Mouse (Mus musculus) stomach, postnatal 0 days (tissue): ENCODE data around the gene Gmeb2. TPM values are rescaled to one million over a fixed set of nuclear protein-coding genes. Genes with fewer than 3 reads are reported as not detected.

Experiments
- ATAC-seq: fragments of 200-750 bp; cut with Nextera tagmentation; 2 replicates; pipeline ENCODE4 v1.8.0; 2017; ENCODE audit not compliant: low FRiP score, low TSS enrichment
- DNase-seq: peaks from one replicate; pipeline ENCODE4 v3.0.0-alpha.2; 2016; ENCODE audit warnings: low spot score
- H3K27ac ChIP-seq: fragments of 300-500 bp; sonication (generic); replicated peaks from 2 replicates; pipeline ENCODE4 v1.5.1; 2014; ENCODE audit warnings: mild to moderate bottlenecking, control low read depth
- H3K27me3 ChIP-seq: fragments of 300-500 bp; sonication (generic); 2 replicates; pipeline ENCODE4 v1.6.1; 2014; ENCODE audit warnings: low read length; ENCODE audit not compliant: control insufficient read depth, insufficient read depth
- H3K36me3 ChIP-seq: fragments of 300-500 bp; sonication (generic); 2 replicates; pipeline ENCODE4 v1.6.1; 2014; ENCODE audit warnings: low read length, mixed read lengths; ENCODE audit not compliant: control insufficient read depth, insufficient read depth
- H3K4me1 ChIP-seq: fragments of 300-500 bp; sonication (generic); replicated peaks from 2 replicates; pipeline ENCODE4 v1.6.1; 2014; ENCODE audit warnings: antibody characterized with exemption; ENCODE audit not compliant: control insufficient read depth, insufficient read depth
- H3K4me2 ChIP-seq: fragments of 300-500 bp; sonication (generic); replicated peaks from 2 replicates; pipeline ENCODE4 v1.6.1; 2014; ENCODE audit warnings: low read depth, mild to moderate bottlenecking, control low read depth, moderate library complexity
- H3K4me3 ChIP-seq: fragments of 300-500 bp; sonication (generic); 2 replicates; pipeline ENCODE4 v1.5.1; 2014; ENCODE audit warnings: low read depth, low read length, control low read depth
- H3K9ac ChIP-seq: fragments of 300-500 bp; sonication (generic); 2 replicates; pipeline ENCODE4 v1.6.1; 2014; ENCODE audit warnings: mild to moderate bottlenecking, low read length, control low read depth, mixed read lengths
- H3K9me3 ChIP-seq: fragments of 300-500 bp; sonication (generic); 2 replicates; pipeline ENCODE4 v1.6.1; 2016; ENCODE audit warnings: low read length; ENCODE audit not compliant: control insufficient read depth
- CTCF ChIP-seq: IDR thresholded peaks from 2 replicates; pipeline ENCODE4 v1.5.1; 2016; ENCODE audit warnings: antibody characterized with exemption, low read depth, mild to moderate bottlenecking, moderate library complexity
- EP300 ChIP-seq: optimal IDR thresholded peaks from 2 replicates; pipeline ENCODE3; 2016; ENCODE audit warnings: antibody characterized with exemption
- WGBS: fragments of 180-500 bp; shearing (Covaris S2); extraction: QIAGEN DNeasy Blood & Tissue Kit; methylation state at CpG from one replicate; pipeline ENCODE4 v1.1.7; 2014; 5-methylcytosine and 5-hydroxymethylcytosine counted together
- polyA plus RNA-seq: library from polyadenylated mRNA; unstranded; fragments of >200 nt; fragmentation: Nextera tagmentation; extraction: Ambion mirVana; gene quantifications from 2 replicates; pipeline ENCODE4 v1.2.1, GENCODE M21; 2015

Gmeb2 gene
- polyA plus RNA-seq, 1 experiment from 2014 or later: 4.9 TPM

DNA sequence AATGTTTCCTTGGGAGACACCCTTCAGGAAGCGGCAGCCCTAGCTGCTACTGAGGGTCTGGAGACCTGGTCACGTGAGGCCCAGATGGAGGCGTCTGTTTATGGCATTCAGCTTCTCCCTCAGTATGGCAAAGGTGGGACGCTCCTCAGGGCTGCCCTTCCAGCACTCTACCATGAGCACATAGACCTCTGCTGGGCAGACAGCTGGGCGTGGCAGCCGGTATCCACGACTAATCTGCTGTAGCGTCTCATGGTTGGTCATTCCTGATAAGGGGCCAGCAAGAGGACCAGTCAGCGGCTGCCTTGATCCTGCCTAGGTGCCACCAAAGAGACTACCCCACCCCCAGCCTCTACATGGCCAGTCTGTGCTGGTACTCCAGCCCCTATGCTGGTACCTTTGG lies 81.7 kb downstream of the Gmeb2 start:
- H3K27ac ChIP-seq: no peak overlapping the region
- no peaks in the 10 kb centered on the region for H3K4me1 ChIP-seq
- 57% methylated on average over 9 of the region's 9 CpGs for WGBS
- TF ChIP-seq CTCF (no peak), EP300 (no peak)
- 0 out of 2 replicates have a peak, but pooled peaks have one; percentile 8 for ATAC-seq
- no peak overlapping the region for H3K9ac ChIP-seq
- H3K9me3 ChIP-seq: no peaks in the 10 kb centered on the region
- no peak overlapping the region for H3K4me3 ChIP-seq
- no peak overlapping the region for H3K4me2 ChIP-seq
- no peaks in the 10 kb centered on the region for H3K36me3 ChIP-seq
- no peak for DNase-seq
- H3K27me3 ChIP-seq: no peaks in the 10 kb centered on the region

DNA sequence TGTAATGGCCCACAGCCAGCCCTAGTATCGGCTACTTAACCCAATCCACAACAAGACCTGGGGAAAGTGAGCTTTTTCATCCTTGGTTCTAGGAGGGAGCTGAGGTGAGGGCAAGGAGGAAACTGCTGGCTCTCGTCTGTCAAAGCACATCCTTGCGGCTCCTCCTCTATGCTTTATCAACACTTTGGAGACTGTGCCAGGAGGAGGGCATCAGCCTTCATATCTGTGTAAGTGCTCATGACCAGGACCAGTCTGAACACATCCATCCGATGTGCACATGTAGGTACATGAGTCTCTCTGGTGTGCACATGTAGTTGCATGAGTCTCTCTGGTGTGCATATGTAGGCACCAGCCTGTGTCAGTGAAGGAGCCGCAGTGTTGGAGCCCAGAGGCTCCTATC lies 82.2 kb downstream of the Gmeb2 start:
- 81% methylated on average over 5 of the region's 5 CpGs for WGBS
- no peak for ATAC-seq

GRCm38 (mm10) chr2:181202886-181203285 lies 84.9 kb downstream of the Gmeb2 start:
- no peak for ATAC-seq

More for the DNA sequence above, 82.2 kb downstream of the Gmeb2 start:
- no peaks in the 10 kb centered on the region for H3K9me3 ChIP-seq
- TF ChIP-seq EP300: no peak
- TF ChIP-seq CTCF: no peak
- no peak overlapping the region for H3K9ac ChIP-seq
- DNase-seq: no peak
- H3K27ac ChIP-seq: no peak overlapping the region
- no peaks in the 10 kb centered on the region for H3K27me3 ChIP-seq
- H3K4me2 ChIP-seq: no peak overlapping the region
- H3K4me1 ChIP-seq: no peaks in the 10 kb centered on the region
- no peak overlapping the region for H3K4me3 ChIP-seq
- no peaks in the 10 kb centered on the region for H3K36me3 ChIP-seq

DNA sequence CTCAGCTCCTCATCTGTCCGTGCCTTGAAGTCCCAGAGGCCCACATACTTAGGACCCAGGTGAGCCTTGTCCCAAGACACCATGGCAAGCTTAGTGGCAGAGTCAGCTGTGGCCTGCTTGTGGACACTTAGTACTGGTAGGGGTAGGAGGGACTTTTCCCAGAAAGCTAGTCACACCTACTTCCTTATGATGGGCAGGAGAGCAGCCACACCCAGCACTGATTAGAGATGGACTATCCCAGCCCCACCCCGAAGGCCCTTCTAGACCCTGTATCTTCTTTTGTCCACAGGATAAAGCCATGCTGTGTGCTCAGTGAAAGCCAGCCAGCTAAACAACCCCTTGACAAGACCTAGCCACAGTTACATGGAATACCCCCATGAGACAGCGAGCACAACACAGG lies 85.4 kb downstream of the Gmeb2 start, which contains the start of gene Ptk6:
TSS of gene Ptk6 (minus strand) at position 368 of the 400 bp plus-strand sequence.
- WGBS: 74% methylated on average over 3 of the region's 3 CpGs
- TF ChIP-seq CTCF: no peak
- no peak for TF ChIP-seq EP300

More at GRCm38 (mm10) chr2:181202886-181203285, 84.9 kb downstream of the Gmeb2 start:
- 0 out of 2 replicates have a peak overlapping the region, but pooled peaks have one; percentile 8 for H3K27ac ChIP-seq
- WGBS: 62% methylated on average over 6 of the region's 6 CpGs
- H3K27me3 ChIP-seq: no peaks in the 10 kb centered on the region
- TF ChIP-seq CTCF: no peak
- TF ChIP-seq EP300: no peak
- no peaks in the 10 kb centered on the region for H3K36me3 ChIP-seq
- no peaks in the 10 kb centered on the region for H3K9me3 ChIP-seq
- no peak overlapping the region for H3K4me2 ChIP-seq
- DNase-seq: no peak
- no peaks in the 10 kb centered on the region for H3K4me1 ChIP-seq
- H3K4me3 ChIP-seq: no peak overlapping the region
- H3K9ac ChIP-seq: no peak overlapping the region

DNA sequence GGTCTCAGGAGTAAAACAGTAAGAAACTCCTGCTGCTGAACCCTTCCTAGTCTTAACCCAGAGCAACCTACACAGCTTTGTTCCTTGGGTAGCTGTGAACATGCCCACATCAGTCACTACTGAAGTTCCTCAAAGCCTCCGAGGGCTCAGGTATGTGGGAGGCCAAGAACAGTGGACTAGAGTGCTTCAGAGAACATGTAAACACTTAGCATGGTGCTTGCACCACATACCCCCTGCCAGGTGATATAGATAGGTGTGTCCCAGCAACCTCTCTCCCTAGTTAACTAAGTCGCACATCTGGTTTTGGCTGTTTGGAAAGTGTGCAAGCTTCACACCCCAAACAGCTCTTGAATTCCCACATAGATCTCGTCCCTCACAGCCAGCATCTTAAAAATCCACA lies 86.2 kb downstream of the Gmeb2 start:
- no peak for DNase-seq
- no peak overlapping the region for H3K9ac ChIP-seq
- H3K4me1 ChIP-seq: no peaks in the 10 kb centered on the region

More for the DNA sequence above, 85.4 kb downstream of the Gmeb2 start, which contains the start of gene Ptk6:
- no peak within 1 kb of the TSS for H3K4me2 ChIP-seq
- ATAC-seq (peak; percentile 16; the same call in 1 of the 2 replicates), DNase-seq (no peak)
- no peak within 1 kb of the TSS for H3K4me3 ChIP-seq
- H3K27me3 ChIP-seq: no peaks in the 10 kb centered on the region
- H3K4me1 ChIP-seq: no peaks in the 10 kb centered on the region
- no peaks in the 10 kb centered on the region for H3K36me3 ChIP-seq
- no peaks in the 10 kb centered on the region for H3K9me3 ChIP-seq
- H3K27ac ChIP-seq: peak within 1 kb of the TSS; percentile 18; the same call in 1 of the 2 replicates
- H3K9ac ChIP-seq: no peak within 1 kb of the TSS

More for the DNA sequence above, 86.2 kb downstream of the Gmeb2 start:
- no peak overlapping the region for H3K4me3 ChIP-seq
- H3K9me3 ChIP-seq: no peaks in the 10 kb centered on the region
- ATAC-seq: no peak
- 63% methylated on average over 3 of the region's 3 CpGs for WGBS
- no peak overlapping the region for H3K4me2 ChIP-seq
- no peaks in the 10 kb centered on the region for H3K36me3 ChIP-seq
- TF ChIP-seq CTCF: no peak
- H3K27me3 ChIP-seq: no peaks in the 10 kb centered on the region
- no peak overlapping the region for H3K27ac ChIP-seq

Other genes with a start within 250 kb of the Gmeb2 start
- 0.18 and 0.22 TPM in 2 replicates for gene Chrna4, start 244.5 kb downstream of the Gmeb2 start, polyA plus RNA-seq
- gene Kcnq2, start 152.7 kb downstream of the Gmeb2 start, polyA plus RNA-seq: 0.42 and 0.59 TPM in 2 replicates
- gene Eef1a2, start 131.0 kb downstream of the Gmeb2 start, polyA plus RNA-seq: 0.40 and 0.42 TPM in 2 replicates
- 294 and 310 TPM in 2 replicates for gene Ppdpf, start 100.8 kb downstream of the Gmeb2 start, polyA plus RNA-seq
- 5.8 and 5.9 TPM in 2 replicates for gene Ptk6, start 85.2 kb downstream of the Gmeb2 start, polyA plus RNA-seq
- gene Srms, start 74.8 kb downstream of the Gmeb2 start, polyA plus RNA-seq: 1.7 and 1.8 TPM in 2 replicates
- gene Fndc11, start 68.0 kb downstream of the Gmeb2 start, polyA plus RNA-seq: 0.36 and 0.45 TPM in 2 replicates
- gene Helz2, start 46.0 kb downstream of the Gmeb2 start, polyA plus RNA-seq: 1.6 and 1.7 TPM in 2 replicates
- gene Stmn3, start 26.5 kb upstream of the Gmeb2 start, polyA plus RNA-seq: 26.3 and 28.9 TPM in 2 replicates
- 9.0 and 9.3 TPM in 2 replicates for gene Rtel1, start 31.7 kb upstream of the Gmeb2 start, polyA plus RNA-seq
- gene Zgpat, start 76.9 kb upstream of the Gmeb2 start, polyA plus RNA-seq: 15.5 and 18.2 TPM in 2 replicates
- gene Arfrp1, start 77.4 kb upstream of the Gmeb2 start, polyA plus RNA-seq: 30.1 and 33.7 TPM in 2 replicates
- gene Lime1, start 92.0 kb upstream of the Gmeb2 start, polyA plus RNA-seq: 8.3 and 8.8 TPM in 2 replicates
- gene Zbtb46, start 171.4 kb upstream of the Gmeb2 start, polyA plus RNA-seq: 2.4 TPM in 2 replicates
- 0.08 and 0.15 TPM in 2 replicates for gene Abhd16b, start 205.2 kb upstream of the Gmeb2 start, polyA plus RNA-seq
- gene Tpd52l2, start 209.1 kb upstream of the Gmeb2 start, polyA plus RNA-seq: 98.0 and 104 TPM in 2 replicates
- 50.2 and 52.7 TPM in 2 replicates for gene Dnajc5, start 232.4 kb upstream of the Gmeb2 start, polyA plus RNA-seq